Mouse (Mus musculus) megakaryocyte-erythroid progenitor cell, adult 5-6 weeks (primary cell): ENCODE measurements around the gene Sox8. TPM values are rescaled to one million over a fixed set of nuclear protein-coding genes. Genes with fewer than 3 reads are reported as not detected.
A peak's percentile ranks its signal among the peaks of the same experiment; 100 is the strongest.

ENCODE experiments used
- ATAC-seq: replicated peaks from 2 replicates; pipeline ENCODE4 v1.8.0; 2016; ENCODE audit warnings: mild to moderate bottlenecking, inconsistent platforms; ENCODE audit not compliant: severe bottlenecking, poor library complexity, low FRiP score, low TSS enrichment
- total RNA-seq, 2 experiments: library from RNA; stranded (forward) in 1 of 2; stranded (reverse) in 1 of 2; fragments of 200-1000, 215-1000 nt in 1 of 2; fragments of >200 nt in 1 of 2; fragmentation: Nextera tagmentation in 1 of 2; gene quantifications; 2 replicates each; pipeline ENCODE4 v1.2.3; 2014 to 2017

The Sox8 gene
- total RNA-seq, 2 experiments from 2014 or later: not detected

GRCm38 (mm10) chr17:25583858-25584257 lies 13.4 kb upstream of the Sox8 start:
- peak; percentile 81 for ATAC-seq

DNA sequence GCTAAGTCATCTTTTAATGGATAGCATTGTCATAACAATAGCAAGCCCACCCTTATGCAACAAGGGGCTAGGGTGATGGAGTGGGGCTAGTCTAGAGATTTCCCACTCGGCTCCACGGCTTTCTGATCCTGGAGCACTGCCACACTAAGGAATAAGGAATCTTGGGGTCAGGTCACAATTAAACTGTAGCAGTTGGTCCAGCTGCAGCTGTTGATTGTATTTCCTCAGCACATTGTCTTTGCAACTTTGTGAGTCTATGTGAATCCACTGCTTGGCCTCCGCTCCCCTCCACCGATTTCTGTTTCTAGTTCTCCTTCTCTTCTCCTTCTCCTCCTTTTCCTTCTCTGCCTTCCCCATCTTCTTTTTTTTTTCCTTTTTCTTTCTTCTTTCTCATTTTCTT lies 12.6 kb upstream of the Sox8 start:
- no peak for ATAC-seq

DNA sequence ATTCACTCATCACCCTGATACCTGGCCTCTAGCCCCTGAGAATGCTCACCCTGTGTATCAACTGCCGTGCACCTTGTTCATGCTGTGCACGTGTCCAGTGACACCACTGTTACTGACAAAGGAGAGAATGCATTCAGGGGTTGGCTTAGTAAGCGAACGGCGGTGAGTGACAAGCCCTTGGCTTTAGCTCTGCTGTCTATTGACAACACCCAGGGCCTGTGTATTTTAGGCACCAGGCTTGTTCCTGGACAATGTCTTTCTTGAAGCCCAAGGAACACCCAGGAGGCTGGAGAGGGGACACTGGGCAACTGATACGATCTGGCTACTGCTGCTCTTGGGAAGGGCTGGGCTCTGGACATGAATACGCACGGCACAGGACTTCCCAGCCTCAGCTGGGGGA lies 11.6 kb upstream of the Sox8 start:
- ATAC-seq: no peak

- no peak; the same call in 1 of the 2 replicates for ATAC-seq
These were observed 9.0 kb upstream of the Sox8 start for GRCm38 (mm10) chr17:25579332-25580047.

DNA sequence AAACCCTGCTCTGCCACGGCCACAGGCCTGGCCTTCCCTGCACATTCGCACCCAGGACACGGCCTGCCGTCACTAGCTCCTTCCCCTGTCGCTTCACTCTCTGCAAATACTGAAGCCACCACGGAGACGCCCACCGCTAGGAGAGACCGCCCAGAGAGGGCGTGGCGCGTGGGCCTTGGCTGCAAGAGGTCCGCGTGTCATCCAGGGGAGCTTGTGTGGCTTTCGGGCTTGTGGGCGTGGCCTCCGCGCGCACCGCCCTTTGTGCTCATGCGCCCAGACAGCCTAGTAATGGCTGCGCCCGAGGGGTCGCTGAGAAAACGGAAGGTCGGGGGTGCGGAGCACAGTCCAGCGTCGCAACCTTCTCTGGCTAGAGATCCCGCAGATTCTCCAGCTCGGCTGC lies 8.4 kb upstream of the Sox8 start, which contains the start of gene Lmf1:
Gene Lmf1, plus strand, starts transcription at position 166 of the 400 bp plus-strand sequence.
- peak; percentile 97 for ATAC-seq

GRCm38 (mm10) chr17:25577702-25578101 lies 7.2 kb upstream of the Sox8 start:
- ATAC-seq: no peak

DNA sequence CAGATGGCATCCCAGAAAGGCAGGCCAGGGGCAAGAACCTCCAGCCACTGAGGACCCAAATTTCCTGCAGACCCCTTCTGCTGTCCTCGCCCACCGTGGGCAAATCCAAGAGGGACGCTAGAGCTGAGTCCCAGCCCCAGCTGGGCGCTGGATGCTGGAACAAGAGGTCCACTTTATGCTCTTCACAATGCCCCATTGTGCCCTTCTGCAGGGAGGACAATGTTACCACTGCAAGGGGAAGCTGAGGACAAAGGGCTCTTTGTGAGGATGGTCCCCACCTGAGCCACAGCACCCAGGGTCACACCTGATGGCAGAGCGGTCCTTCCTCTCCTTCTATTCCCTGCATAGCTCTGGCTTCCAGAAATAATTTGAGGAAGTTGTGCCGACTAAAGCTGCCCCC lies 6.8 kb upstream of the Sox8 start:
- ATAC-seq: no peak

- ATAC-seq: no peak
These were observed 5.5 kb upstream of the Sox8 start for GRCm38 (mm10) chr17:25576034-25576433.

- ATAC-seq: no peak
These were observed 4.9 kb upstream of the Sox8 start for GRCm38 (mm10) chr17:25575208-25575971.

DNA sequence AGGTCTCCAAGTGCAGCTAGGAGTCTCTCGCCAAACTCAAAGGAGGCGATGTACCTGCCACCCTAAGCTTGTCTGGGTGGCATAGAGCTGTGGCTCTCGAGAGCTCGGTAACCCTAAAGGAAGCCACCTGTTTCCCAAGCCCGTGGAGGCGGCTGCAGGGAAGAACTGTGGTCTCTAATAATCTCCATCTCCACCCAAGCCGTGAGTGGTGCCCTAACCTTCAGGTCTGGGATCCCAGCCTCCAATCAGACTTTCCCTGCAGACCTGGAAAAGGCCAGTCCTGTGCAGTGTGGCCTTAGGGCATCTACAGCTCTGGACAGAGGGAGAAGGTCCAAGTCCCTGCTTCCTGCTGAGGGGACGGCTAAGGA lies 951 bp upstream of the Sox8 start:
- ATAC-seq: no peak

DNA sequence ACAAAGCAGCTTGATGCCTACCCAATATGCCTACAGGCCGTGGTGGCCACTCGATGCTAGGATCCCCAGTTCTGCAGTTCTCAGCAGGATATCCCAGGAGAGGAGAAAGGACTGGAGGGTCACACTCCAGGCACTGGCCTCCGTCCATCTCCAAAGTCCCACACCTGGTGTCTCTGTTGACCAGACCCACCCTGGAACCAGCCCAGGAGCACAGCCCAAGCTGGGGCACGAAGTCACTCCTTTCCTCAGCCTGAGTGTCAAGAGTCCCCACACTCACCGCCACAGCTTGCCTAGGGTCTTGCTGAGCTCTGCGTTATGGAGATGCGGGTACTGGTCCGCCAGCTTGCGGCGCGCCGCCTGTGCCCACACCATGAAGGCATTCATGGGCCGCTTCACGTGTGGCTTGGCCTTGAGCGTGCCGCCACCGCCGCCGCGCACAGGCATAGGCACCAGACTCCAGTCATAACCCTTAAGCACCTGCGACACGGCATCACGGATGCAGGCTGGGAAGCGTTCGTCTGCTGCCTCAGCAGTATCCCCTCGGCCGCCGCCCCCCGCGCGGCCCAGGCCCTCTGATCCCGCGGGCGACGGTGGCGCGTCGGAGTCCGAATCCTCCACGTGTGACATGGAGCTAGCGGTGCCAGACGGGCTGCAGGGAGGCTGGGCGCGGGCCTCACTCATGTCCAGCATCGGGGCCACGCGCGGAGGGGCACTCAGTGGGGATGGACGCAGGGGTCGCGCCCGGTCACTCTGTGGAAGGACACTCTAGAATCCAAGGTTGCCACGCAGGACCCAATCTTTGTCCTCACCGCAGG lies 446 bp downstream of the Sox8 start:
- ATAC-seq: no peak

DNA sequence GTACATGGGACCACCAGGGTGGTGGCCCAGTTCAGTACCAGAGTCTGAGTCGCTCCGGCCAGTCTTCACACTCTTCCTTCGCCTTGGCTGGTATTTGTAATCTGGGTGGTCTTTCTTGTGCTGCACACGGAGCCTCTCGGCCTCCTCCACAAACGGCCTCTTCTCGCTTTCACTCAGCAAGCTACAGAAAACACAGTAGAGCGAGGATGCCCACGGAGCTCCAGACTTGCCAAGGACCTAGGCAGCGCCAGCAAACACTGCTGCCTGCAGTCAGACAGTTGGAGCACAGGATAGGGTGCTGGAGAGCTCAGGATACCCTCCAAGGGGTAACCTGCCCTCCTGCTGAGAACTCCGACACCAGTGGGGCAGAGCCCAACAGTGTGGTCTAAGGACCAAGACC lies 1.6 kb downstream of the Sox8 start:
- ATAC-seq: no peak

GRCm38 (mm10) chr17:25568206-25568605 lies 2.3 kb downstream of the Sox8 start:
- ATAC-seq: no peak

GRCm38 (mm10) chr17:25567745-25568144 lies 2.7 kb downstream of the Sox8 start:
- peak; percentile 61 for ATAC-seq

DNA sequence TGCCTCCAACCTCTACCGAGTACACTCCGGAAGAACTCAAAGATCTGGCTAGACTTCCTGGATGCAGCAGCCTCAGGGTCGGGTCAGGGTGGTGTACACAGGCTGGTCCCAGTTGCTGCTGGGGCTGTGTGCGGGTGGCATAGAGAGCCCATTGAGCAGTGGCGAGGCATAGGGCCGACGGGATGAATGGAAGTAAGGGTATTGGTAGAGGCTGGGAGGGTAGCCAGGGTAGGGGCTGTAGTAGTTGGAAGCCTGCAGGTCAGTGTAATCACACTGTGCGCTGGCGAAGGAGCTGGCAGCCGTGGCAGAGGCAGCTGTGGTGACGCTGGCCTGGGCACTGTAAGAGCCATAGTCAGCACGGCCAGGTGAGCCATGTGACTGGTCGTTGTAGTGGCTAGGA lies 3.2 kb downstream of the Sox8 start:
- ATAC-seq: no peak

- ATAC-seq: no peak
These were observed 4.5 kb downstream of the Sox8 start for GRCm38 (mm10) chr17:25565860-25566600.

DNA sequence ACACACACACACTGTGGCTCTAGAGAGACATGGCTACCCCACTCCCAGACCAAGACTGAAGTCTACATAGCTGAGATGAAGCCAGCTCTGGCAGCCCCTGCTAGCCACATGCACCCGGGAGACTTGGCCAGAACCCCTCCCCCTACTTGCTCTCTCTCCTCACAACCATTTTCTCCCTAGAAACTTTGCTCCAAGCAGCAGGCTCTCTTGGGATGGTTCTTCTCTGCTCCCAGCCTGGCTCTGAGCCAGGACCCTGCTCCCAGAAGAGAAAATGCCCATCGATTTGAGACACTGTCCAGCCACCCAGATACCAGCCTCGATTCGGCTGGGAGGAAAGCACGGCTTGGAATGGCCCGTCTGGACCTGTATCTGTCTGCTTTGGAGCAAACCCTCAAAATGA lies 5.2 kb downstream of the Sox8 start:
- no peak for ATAC-seq

GRCm38 (mm10) chr17:25564481-25564880 lies 6.0 kb downstream of the Sox8 start:
- no peak for ATAC-seq

DNA sequence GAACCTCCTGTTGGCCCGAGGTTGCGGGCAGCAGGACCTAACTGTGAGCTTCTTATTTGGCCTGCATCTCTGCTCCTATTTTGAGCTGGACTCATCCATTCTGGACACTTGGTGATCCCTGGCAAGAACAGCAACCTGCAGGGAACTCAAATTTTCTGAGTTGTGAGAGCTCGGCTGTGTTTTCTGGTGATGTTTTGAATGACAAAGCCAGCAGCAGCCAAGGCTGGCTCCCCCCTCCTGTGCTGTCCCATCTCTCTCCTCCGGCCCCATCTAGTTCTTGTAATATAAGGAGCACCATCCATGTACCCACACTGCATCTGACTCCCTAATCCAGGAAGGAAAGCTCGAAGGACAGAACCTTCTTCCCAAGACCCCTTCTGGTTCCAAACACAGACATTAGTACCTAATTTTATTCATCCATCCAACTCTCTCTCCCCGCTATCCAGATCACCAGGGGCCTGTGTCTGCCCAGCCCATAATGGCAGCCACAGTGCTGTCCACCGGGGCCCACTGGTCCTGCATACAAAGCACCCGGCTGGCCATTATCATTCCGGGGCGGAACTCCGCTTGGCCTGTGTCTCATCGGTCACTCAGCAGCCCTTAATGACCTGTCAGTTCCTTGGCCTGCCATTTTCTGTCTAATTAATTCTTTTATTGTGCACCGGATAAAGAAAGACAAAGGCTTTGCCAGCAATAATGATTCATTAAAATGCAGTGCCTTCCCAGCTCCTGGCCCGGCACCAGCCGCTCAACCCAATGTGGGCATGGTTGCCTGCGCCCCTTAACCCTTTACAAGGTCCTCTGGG lies 9.1 kb downstream of the Sox8 start:
- ATAC-seq: no peak
